Mouse (Mus musculus) forebrain, embryonic 16.5 days (tissue): ENCODE measurements around the gene Slc4a1. TPM values are rescaled to one million over a fixed set of nuclear protein-coding genes. Genes with fewer than 3 reads are reported as not detected.
"Not testable (repeated sequence)": the region's sequence is repeated elsewhere in the genome, so short reads cannot be mapped to it uniquely, and the experiment has no call there.

Experiments
- ATAC-seq: fragments of 200-750 bp; cut with Nextera tagmentation; 2 replicates; pipeline ENCODE4 v1.8.0; 2017; ENCODE audit warnings: mild to moderate bottlenecking, moderate library complexity
- H3K27ac ChIP-seq: fragments of 300-500 bp; sonication (generic); 2 replicates; pipeline ENCODE4 v1.5.1; 2014; ENCODE audit warnings: low read length, control low read depth
- H3K27me3 ChIP-seq: fragments of 300-500 bp; sonication (generic); replicated peaks from 2 replicates; pipeline ENCODE4 v1.6.1; 2014; ENCODE audit warnings: low read length; ENCODE audit not compliant: control insufficient read depth, insufficient read depth
- H3K36me3 ChIP-seq: fragments of 300-500 bp; sonication (generic); 2 replicates; pipeline ENCODE4 v1.6.1; 2014; ENCODE audit not compliant: control insufficient read depth, insufficient read depth
- H3K4me1 ChIP-seq: fragments of 300-500 bp; sonication (generic); replicated peaks from 2 replicates; pipeline ENCODE4 v1.6.1; 2014; ENCODE audit warnings: low read length; ENCODE audit not compliant: control insufficient read depth, insufficient read depth
- H3K4me2 ChIP-seq: fragments of 300-500 bp; sonication (generic); 2 replicates; pipeline ENCODE4 v1.6.1; 2014; ENCODE audit warnings: mild to moderate bottlenecking, low read length, control low read depth
- H3K4me3 ChIP-seq: fragments of 300-500 bp; sonication (generic); replicated peaks from 2 replicates; pipeline ENCODE4 v1.5.1; 2014; ENCODE audit warnings: mild to moderate bottlenecking, low read length, control low read depth
- H3K9ac ChIP-seq: fragments of 300-500 bp; sonication (generic); replicated peaks from 2 replicates; pipeline ENCODE4 v1.6.1; 2014; ENCODE audit warnings: low read depth, low read length, control low read depth
- H3K9me3 ChIP-seq: fragments of 300-500 bp; sonication (generic); 2 replicates; pipeline ENCODE4 v1.6.1; 2016; ENCODE audit warnings: low read length; ENCODE audit not compliant: control insufficient read depth
- WGBS: fragments of 180-500 bp; shearing (Covaris S2); extraction: QIAGEN DNeasy Blood & Tissue Kit; methylation state at CpG from one replicate; pipeline ENCODE4 v1.1.7; 2014; 5-methylcytosine and 5-hydroxymethylcytosine counted together
- polyA plus RNA-seq: library from polyadenylated mRNA; unstranded; fragments of >200 nt; fragmentation: Nextera tagmentation; extraction: Ambion mirVana; gene quantifications from 2 replicates; pipeline ENCODE4 v1.2.1, GENCODE M21; 2015

Slc4a1 gene
- polyA plus RNA-seq, 1 experiment from 2014 or later, result 2.0 TPM

- H3K27me3 ChIP-seq, result no peaks in the 10 kb centered on the region
- WGBS, result 0% methylated on average over 27 of the region's 34 CpGs
- peak within 1 kb of the TSS; percentile 92 for H3K4me3 ChIP-seq
- H3K9ac ChIP-seq, result peak within 1 kb of the TSS; percentile 95
- no peaks in the 10 kb centered on the region for H3K36me3 ChIP-seq
- peak within 1 kb of the TSS; percentile 97 for H3K27ac ChIP-seq
- H3K4me1 ChIP-seq, result peaks cover 41% of the 10 kb centered on the region
- H3K9me3 ChIP-seq, result no peaks in the 10 kb centered on the region
- peak within 1 kb of the TSS; percentile 76 for H3K4me2 ChIP-seq
- ATAC-seq, result peak; percentile 96
Observed at GRCm38 (mm10) chr11:102393238-102393634, 27.2 kb upstream of the Slc4a1 start, which contains the start of gene Rundc3a. Gene Rundc3a, plus strand, starts transcription at chr11:102393403.

- Histone ChIP-seq H3K27me3 (no peaks in the 10 kb centered on the region), H3K36me3 (no peaks in the 10 kb centered on the region), H3K9me3 (no peaks in the 10 kb centered on the region), H3K4me1 (peaks cover 39% of the 10 kb centered on the region), H3K4me2 (peak overlapping the region; percentile 76), H3K9ac (peak overlapping the region; percentile 63), H3K4me3 (peak overlapping the region; percentile 92), H3K27ac (peak overlapping the region; percentile 97)
- ATAC-seq, result peak; percentile 21
- 20% methylated on average over 15 of the region's 15 CpGs for WGBS
Observed at GRCm38 (mm10) chr11:102392441-102393237, 26.6 kb upstream of the Slc4a1 start.

- H3K9ac ChIP-seq, H3K36me3 ChIP-seq, H3K4me2 ChIP-seq, H3K9me3 ChIP-seq, H3K27me3 ChIP-seq, H3K4me3 ChIP-seq, H3K27ac ChIP-seq, ATAC-seq: not testable (repeated sequence)
- WGBS, result 90% methylated on average over 4 of the region's 5 CpGs
- peaks cover 10% of the 10 kb centered on the region for H3K4me1 ChIP-seq
Observed at GRCm38 (mm10) chr11:102389436-102389835, 23.4 kb upstream of the Slc4a1 start.

- WGBS, result 73% methylated on average over 5 of the region's 5 CpGs
- Histone ChIP-seq H3K4me3 (no peak overlapping the region), H3K4me1 (no peaks in the 10 kb centered on the region), H3K27me3 (no peaks in the 10 kb centered on the region), H3K9me3 (no peaks in the 10 kb centered on the region), H3K27ac (no peak overlapping the region), H3K9ac (no peak overlapping the region), H3K36me3 (no peaks in the 10 kb centered on the region), H3K4me2 (no peak overlapping the region)
- ATAC-seq, result no peak
Observed at GRCm38 (mm10) chr11:102386121-102386520, 20.1 kb upstream of the Slc4a1 start.

GRCm38 (mm10) chr11:102385075-102385474 is 19.1 kb upstream of the Slc4a1 start:
- Histone ChIP-seq H3K36me3 (no peaks in the 10 kb centered on the region), H3K4me3 (no peak overlapping the region), H3K4me1 (no peaks in the 10 kb centered on the region), H3K27me3 (no peaks in the 10 kb centered on the region), H3K4me2 (no peak overlapping the region), H3K9me3 (no peaks in the 10 kb centered on the region), H3K9ac (no peak overlapping the region), H3K27ac (no peak overlapping the region)
- 68% methylated on average over 4 of the region's 4 CpGs for WGBS
- no peak for ATAC-seq

GRCm38 (mm10) chr11:102384418-102384817 is 18.4 kb upstream of the Slc4a1 start:
- Histone ChIP-seq H3K36me3 (no peaks in the 10 kb centered on the region), H3K27me3 (no peaks in the 10 kb centered on the region), H3K9ac (no peak overlapping the region), H3K27ac (no peak overlapping the region), H3K4me1 (no peaks in the 10 kb centered on the region), H3K4me3 (no peak overlapping the region), H3K4me2 (no peak overlapping the region), H3K9me3 (no peaks in the 10 kb centered on the region)
- 65% methylated on average over 2 of the region's 2 CpGs for WGBS
- no peak for ATAC-seq

GRCm38 (mm10) chr11:102383365-102384136 is 17.5 kb upstream of the Slc4a1 start:
- H3K27me3 ChIP-seq, result no peaks in the 10 kb centered on the region
- H3K4me2 ChIP-seq, result no peak overlapping the region
- H3K9ac ChIP-seq, result no peak overlapping the region
- WGBS, result 92% methylated on average over 1 of the region's 1 CpGs
- ATAC-seq, result no peak
- H3K9me3 ChIP-seq, result no peaks in the 10 kb centered on the region
- no peaks in the 10 kb centered on the region for H3K36me3 ChIP-seq
- no peaks in the 10 kb centered on the region for H3K4me1 ChIP-seq
- no peak overlapping the region for H3K4me3 ChIP-seq
- no peak overlapping the region for H3K27ac ChIP-seq

GRCm38 (mm10) chr11:102382794-102383193 is 16.8 kb upstream of the Slc4a1 start:
- Histone ChIP-seq H3K4me1 (no peaks in the 10 kb centered on the region), H3K9ac (no peak overlapping the region), H3K36me3 (no peaks in the 10 kb centered on the region), H3K4me2 (no peak overlapping the region), H3K9me3 (no peaks in the 10 kb centered on the region), H3K4me3 (no peak overlapping the region), H3K27me3 (no peaks in the 10 kb centered on the region), H3K27ac (no peak overlapping the region)
- no peak for ATAC-seq
- 82% methylated on average over 3 of the region's 3 CpGs for WGBS

- WGBS, result 39% methylated on average over 4 of the region's 4 CpGs
- no peak for ATAC-seq
Observed at GRCm38 (mm10) chr11:102381341-102382100, 15.5 kb upstream of the Slc4a1 start.

More at GRCm38 (mm10) chr11:102381341-102382100, 15.5 kb upstream of the Slc4a1 start:
- no peaks in the 10 kb centered on the region for H3K36me3 ChIP-seq
- no peak overlapping the region for H3K4me3 ChIP-seq
- H3K4me1 ChIP-seq, result no peaks in the 10 kb centered on the region
- no peak overlapping the region for H3K9ac ChIP-seq
- no peaks in the 10 kb centered on the region for H3K9me3 ChIP-seq
- H3K4me2 ChIP-seq, result no peak overlapping the region
- H3K27me3 ChIP-seq, result no peaks in the 10 kb centered on the region
- H3K27ac ChIP-seq, result no peak overlapping the region
